Mouse (Mus musculus) macrophage (primary cell): ENCODE results near the gene Rassf8. TPM values are rescaled to one million over a fixed set of nuclear protein-coding genes. Genes with fewer than 3 reads are reported as not detected.

Experiments
- H3K27ac ChIP-seq: fragments of 350-480 bp; formaldehyde crosslinking; 2 replicates; pipeline ENCODE4 v1.9.0; 2021
- H3K36me3 ChIP-seq: fragments of 350-480 bp; formaldehyde crosslinking; 2 replicates; pipeline ENCODE4 v1.9.0; 2021; ENCODE audit errors: inconsistent target
- H3K4me3 ChIP-seq: fragments of 350-480 bp; formaldehyde crosslinking; 2 replicates; pipeline ENCODE4 v1.9.0; 2021; ENCODE audit errors: inconsistent target
- H3K79me2 ChIP-seq: fragments of 350-480 bp; formaldehyde crosslinking; 2 replicates; pipeline ENCODE4 v1.9.0; 2021; ENCODE audit errors: inconsistent target
- WGBS: methylation state at CpG from one replicate; pipeline ENCODE4 v1.1.7; 2026; ENCODE audit warnings: inconsistent platforms; ENCODE audit not compliant: missing documents; 5-methylcytosine and 5-hydroxymethylcytosine counted together
- polyA plus RNA-seq: library from polyadenylated mRNA; stranded (reverse); fragments of 250-400 nt; gene quantifications from 3 replicates; pipeline ENCODE4 v1.2.4, GENCODE M21; 2018; ENCODE audit warnings: inconsistent platforms

Gene Rassf8
- polyA plus RNA-seq, 1 experiment from 2014 or later, result 27.6 TPM

GRCm38 (mm10) chr6:145862321-145862720 lies 115.8 kb downstream of the Rassf8 start:
- WGBS, result 59% methylated on average over 4 of the region's 4 CpGs
- peak overlapping the region; percentile 63 for H3K4me3 ChIP-seq
- H3K36me3 ChIP-seq, result 0 out of 2 replicates have a peak, but pooled peaks cover 10% of the 10 kb centered on the region
- H3K79me2 ChIP-seq, result peaks cover 64% of the 10 kb centered on the region
- H3K27ac ChIP-seq, result peak overlapping the region; percentile 61

- Histone ChIP-seq H3K27ac (peak overlapping the region; percentile 61), H3K36me3 (0 out of 2 replicates have a peak, but pooled peaks cover 10% of the 10 kb centered on the region), H3K4me3 (peak overlapping the region; percentile 63), H3K79me2 (peaks cover 64% of the 10 kb centered on the region)
- WGBS, result 26% methylated on average over 14 of the region's 35 CpGs
Measured at GRCm38 (mm10) chr6:145862739-145863064, 116.2 kb downstream of the Rassf8 start.

- Histone ChIP-seq H3K79me2 (peaks cover 61% of the 10 kb centered on the region), H3K4me3 (peak overlapping the region; percentile 74), H3K27ac (peak overlapping the region; percentile 87), H3K36me3 (0 out of 2 replicates have a peak, but pooled peaks cover 8% of the 10 kb centered on the region)
- under 1% methylated on average over 87 of the region's 105 CpGs for WGBS
Measured at GRCm38 (mm10) chr6:145863065-145863971, 116.8 kb downstream of the Rassf8 start.

- peaks cover 52% of the 10 kb centered on the region for H3K79me2 ChIP-seq
- H3K4me3 ChIP-seq, result peak overlapping the region; percentile 74
- WGBS, result 6% methylated on average over 8 of the region's 8 CpGs
- H3K27ac ChIP-seq, result peak overlapping the region; percentile 87
- no peaks in the 10 kb centered on the region for H3K36me3 ChIP-seq
Measured at GRCm38 (mm10) chr6:145864171-145864570, 117.6 kb downstream of the Rassf8 start.

GRCm38 (mm10) chr6:145865289-145865885 lies 118.8 kb downstream of the Rassf8 start, which contains the start of gene Bhlhe41:
Gene Bhlhe41 (minus strand): TSS chr6:145865558.
- Histone ChIP-seq H3K36me3 (no peaks in the 10 kb centered on the region), H3K79me2 (peaks cover 40% of the 10 kb centered on the region), H3K4me3 (peak within 1 kb of the TSS; percentile 74), H3K27ac (peak within 1 kb of the TSS; percentile 93)
- WGBS, result under 1% methylated on average over 37 of the region's 57 CpGs

GRCm38 (mm10) chr6:145865886-145866851 lies 119.6 kb downstream of the Rassf8 start:
- WGBS, result 1% methylated on average over 68 of the region's 69 CpGs
- Histone ChIP-seq H3K27ac (peak overlapping the region; percentile 93), H3K36me3 (no peaks in the 10 kb centered on the region), H3K4me3 (peak overlapping the region; percentile 39), H3K79me2 (peaks cover 32% of the 10 kb centered on the region)

GRCm38 (mm10) chr6:145867111-145867510 lies 120.6 kb downstream of the Rassf8 start:
- 84% methylated on average over 3 of the region's 3 CpGs for WGBS
- Histone ChIP-seq H3K4me3 (no peak overlapping the region), H3K79me2 (peaks cover 23% of the 10 kb centered on the region), H3K27ac (peak overlapping the region; percentile 21; the same call in 1 of the 2 replicates), H3K36me3 (no peaks in the 10 kb centered on the region)

Other genes starting within 250 kb of the Rassf8 start
- not detected in 3 replicates for gene Lmntd1, start 132.4 kb upstream of the Rassf8 start, polyA plus RNA-seq
- gene Tuba3b, start 131.0 kb upstream of the Rassf8 start, polyA plus RNA-seq, result not detected in 3 replicates
- gene Bhlhe41, start 118.8 kb downstream of the Rassf8 start, polyA plus RNA-seq, result 38.5 to 115 TPM (median 39.6 TPM) in 3 replicates
- gene Sspn, start 184.9 kb downstream of the Rassf8 start, polyA plus RNA-seq, result 0.08 to 0.19 TPM (median 0.10 TPM) in 3 replicates